Mouse (Mus musculus) thymus, adult 2 months (tissue): Measurements from ENCODE around the gene Zpld1. TPM values are rescaled to one million over a fixed set of nuclear protein-coding genes. Genes with fewer than 3 reads are reported as not detected.

Experiments used
- DNase-seq: peaks from one replicate; pipeline ENCODE4 v3.0.0; 2021
- H3K27ac ChIP-seq: fragments of 200-500 bp; 2 replicates; pipeline ENCODE4 v1.5.1; 2012; ENCODE audit warnings: low read length, control low read depth; ENCODE audit not compliant: control insufficient read depth, insufficient read depth
- H3K27me3 ChIP-seq: fragments of 200-500 bp; 2 replicates; pipeline ENCODE4 v1.6.1; 2012; ENCODE audit warnings: mild to moderate bottlenecking, low read length, moderate library complexity, mixed read lengths; ENCODE audit not compliant: control insufficient read depth, insufficient read depth
- H3K36me3 ChIP-seq: fragments of 200-500 bp; 2 replicates; pipeline ENCODE4 v1.6.1; 2012; ENCODE audit warnings: mild to moderate bottlenecking, low read length, moderate library complexity; ENCODE audit not compliant: control insufficient read depth, insufficient read depth
- H3K4me1 ChIP-seq: fragments of 200-500 bp; replicated peaks from 2 replicates; pipeline ENCODE4 v1.6.1; 2012; ENCODE audit warnings: low read length; ENCODE audit not compliant: control insufficient read depth, insufficient read depth
- H3K4me3 ChIP-seq: fragments of 200-500 bp; 2 replicates; pipeline ENCODE4 v1.5.1; 2012; ENCODE audit warnings: mild to moderate bottlenecking, low read length, control low read depth, moderate library complexity; ENCODE audit not compliant: control insufficient read depth, insufficient read depth
- CTCF ChIP-seq: fragments of 200-500 bp; IDR thresholded peaks from 2 replicates; pipeline ENCODE4 v1.5.1; 2012; ENCODE audit warnings: mild to moderate bottlenecking, control low read depth, low read length, moderate library complexity, borderline replicate concordance; ENCODE audit not compliant: control insufficient read depth, poor library complexity, insufficient read depth; ENCODE audit errors: extremely low read depth
- POLR2A ChIP-seq: fragments of 200-500 bp; IDR thresholded peaks from 2 replicates; pipeline ENCODE4 v1.6.1; 2012; ENCODE audit warnings: mild to moderate bottlenecking, low read length, control low read depth, moderate library complexity; ENCODE audit not compliant: control insufficient read depth, poor library complexity, insufficient read depth; ENCODE audit errors: extremely low read depth
- WGBS: fragments of 180-500 bp; shearing (Covaris S2); methylation state at CpG from one replicate; pipeline ENCODE4 v1.1.7; 2018; 5-methylcytosine and 5-hydroxymethylcytosine counted together
- polyA plus RNA-seq: library from polyadenylated mRNA; depleted of rRNA; stranded (reverse); fragments of >200 nt; gene quantifications from 2 replicates; pipeline ENCODE4 v1.2.3, GENCODE M21; 2012

Zpld1 gene
- polyA plus RNA-seq, 1 experiment = not detected

- Histone ChIP-seq H3K27ac (no peak overlapping the region), H3K27me3 (no peaks in the 10 kb centered on the region), H3K4me3 (no peak overlapping the region), H3K4me1 (no peaks in the 10 kb centered on the region), H3K36me3 (no peaks in the 10 kb centered on the region)
- no peak for TF ChIP-seq POLR2A
- no peak for TF ChIP-seq CTCF
- WGBS = 97% methylated on average over 1 of the region's 1 CpGs
- DNase-seq = no peak
Measured at GRCm38 (mm10) chr16:55203945-55204344, 93.8 kb downstream of the Zpld1 start.

- no peak for DNase-seq
- 82% methylated on average over 2 of the region's 2 CpGs for WGBS
Measured at GRCm38 (mm10) chr16:55190397-55190796, 107.4 kb downstream of the Zpld1 start.

GRCm38 (mm10) chr16:55185370-55185769, 112.4 kb downstream of the Zpld1 start:
- Histone ChIP-seq H3K36me3 (no peaks in the 10 kb centered on the region), H3K27me3 (no peaks in the 10 kb centered on the region), H3K27ac (no peak overlapping the region), H3K4me3 (no peak overlapping the region), H3K4me1 (no peaks in the 10 kb centered on the region)
- no peak for DNase-seq
- TF ChIP-seq CTCF (no peak), POLR2A (no peak)
- WGBS = 93% methylated on average over 1 of the region's 1 CpGs

More at GRCm38 (mm10) chr16:55190397-55190796, 107.4 kb downstream of the Zpld1 start:
- H3K27me3 ChIP-seq = no peaks in the 10 kb centered on the region
- H3K36me3 ChIP-seq = no peaks in the 10 kb centered on the region
- no peak overlapping the region for H3K4me3 ChIP-seq
- H3K4me1 ChIP-seq = no peaks in the 10 kb centered on the region
- TF ChIP-seq POLR2A (no peak), CTCF (no peak)
- no peak overlapping the region for H3K27ac ChIP-seq
